ENCODE assay signal across 24 mouse cellular contexts in the genomic region with DNA sequence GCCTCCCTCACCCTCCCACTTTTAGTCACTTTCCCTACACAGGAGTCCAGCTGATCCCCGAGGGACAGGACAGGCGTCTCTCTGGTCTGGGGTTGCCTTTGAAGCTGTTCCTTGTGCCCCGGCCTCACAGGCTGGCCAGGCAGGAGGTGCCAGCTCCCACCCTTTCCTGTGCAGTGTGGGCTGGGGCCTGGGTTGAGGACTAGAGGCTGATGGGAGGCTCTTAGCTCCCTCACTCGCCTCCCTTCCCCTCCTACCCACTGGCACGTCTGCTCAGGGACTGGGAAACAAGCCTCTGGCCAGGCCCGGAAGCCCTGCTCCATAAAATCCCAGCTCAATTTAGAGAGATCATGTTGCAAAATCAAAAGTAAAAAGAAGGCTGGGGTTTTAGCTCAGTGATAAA. TPM values are rescaled to one million over a fixed set of nuclear protein-coding genes. Genes with fewer than 3 reads are reported as not detected.
DNase-seq lines count a peak whose midpoint lies in the region; ATAC-seq lines count a peak whose summit lies in the region.
"Had no signal": no experiment of that assay in that cellular context is flagged by ENCODE, and none has a peak within 500 bp of the region (broad histone marks: within the 10 kb centered on the region; RNA-seq: fewer than 3 reads in every experiment).

No protein-coding gene starts in this region.

- intact Hi-C loops in gastrocnemius, postnatal 14 days (cut with DNase I; ENCODE audit: low total_unique reads) = no loop called here

- H3K4me2 ChIP-seq in kidney, embryonic 15.5 days = no peak overlapping the region
- H3K4me2 ChIP-seq in embryonic facial prominence, embryonic 12.5 days (replicated peaks) = no peak overlapping the region
- H3K4me2 ChIP-seq in limb, embryonic 15.5 days = no peak overlapping the region
- H3K4me2 ChIP-seq: liver, embryonic 15.5 days; neural tube, embryonic 13.5 days had no signal

- 0 out of 2 replicates have a peak, but pooled peaks cover 7% of the 10 kb centered on the region for H3K9me3 ChIP-seq in kidney, embryonic 15.5 days (replicated peaks)
- H3K9me3 ChIP-seq in embryonic facial prominence, embryonic 12.5 days = peaks cover 8% of the 10 kb centered on the region; the same call in 1 of the 2 replicates
- H3K9me3 ChIP-seq in limb, embryonic 15.5 days = no peaks in the 10 kb centered on the region
- H3K9me3 ChIP-seq: liver, embryonic 15.5 days had no signal

- H3K27ac ChIP-seq in kidney, embryonic 15.5 days = peak overlapping the region; percentile 45; the same call in 1 of the 2 replicates
- H3K27ac ChIP-seq in embryonic facial prominence, embryonic 12.5 days = 0 out of 2 replicates have a peak overlapping the region, but pooled peaks have one; percentile 23
- 0 out of 2 replicates have a peak overlapping the region, but pooled peaks have one; percentile 61 for H3K27ac ChIP-seq in limb, embryonic 15.5 days
- H3K27ac ChIP-seq: liver, embryonic 15.5 days; neural tube, embryonic 13.5 days had no signal

- H3K27me3 ChIP-seq in kidney, embryonic 15.5 days = no peaks in the 10 kb centered on the region
- no peaks in the 10 kb centered on the region for H3K27me3 ChIP-seq in embryonic facial prominence, embryonic 12.5 days
- H3K27me3 ChIP-seq in limb, embryonic 15.5 days = no peaks in the 10 kb centered on the region
- H3K27me3 ChIP-seq: liver, embryonic 15.5 days; neural tube, embryonic 13.5 days had no signal

- no peaks in the 10 kb centered on the region for H3K36me3 ChIP-seq in kidney, embryonic 15.5 days
- no peaks in the 10 kb centered on the region for H3K36me3 ChIP-seq in embryonic facial prominence, embryonic 12.5 days
- H3K36me3 ChIP-seq in limb, embryonic 15.5 days = no peaks in the 10 kb centered on the region; the same call in 1 of the 2 replicates
- H3K36me3 ChIP-seq: liver, embryonic 15.5 days; neural tube, embryonic 13.5 days had no signal

- no peak overlapping the region for H3K9ac ChIP-seq in kidney, embryonic 15.5 days
- no peak overlapping the region for H3K9ac ChIP-seq in embryonic facial prominence, embryonic 12.5 days
- H3K9ac ChIP-seq in limb, embryonic 15.5 days = no peak overlapping the region
- H3K9ac ChIP-seq: liver, embryonic 15.5 days; neural tube, embryonic 13.5 days had no signal

- H3K4me3 ChIP-seq in kidney, embryonic 15.5 days (replicated peaks) = no peak overlapping the region
- no peak overlapping the region for H3K4me3 ChIP-seq in embryonic facial prominence, embryonic 12.5 days
- H3K4me3 ChIP-seq in limb, embryonic 15.5 days = no peak overlapping the region
- H3K4me3 ChIP-seq: liver, embryonic 15.5 days; neural tube, embryonic 13.5 days had no signal

- 19% methylated on average over 6 of the region's 6 CpGs for whole genome bisulfite sequencing in kidney, embryonic 15.5 days
- 36% methylated on average over 6 of the region's 6 CpGs for WGBS in embryonic facial prominence, embryonic 12.5 days
- 15% methylated on average over 6 of the region's 6 CpGs for WGBS in limb, embryonic 15.5 days

- DNase-seq in gastrocnemius, postnatal 14 days = peak; percentile 55
- no peak for DNase-seq in gastrocnemius, adult 8-10 months (ENCODE audit: low spot score in 2 of 2)
- no peak for DNase-seq in kidney, postnatal 4 days
- DNase-seq: adrenal gland, postnatal 36 days; cerebellum, adult 8-10 months; kidney, postnatal 10 days; midbrain, embryonic 14.5 days; thymus, postnatal 25 days had no signal

- H3K4me1 ChIP-seq in kidney, embryonic 15.5 days = peaks cover 15% of the 10 kb centered on the region
- no peaks in the 10 kb centered on the region for H3K4me1 ChIP-seq in embryonic facial prominence, embryonic 12.5 days
- peaks cover 14% of the 10 kb centered on the region for H3K4me1 ChIP-seq in limb, embryonic 15.5 days
- H3K4me1 ChIP-seq: neural tube, embryonic 13.5 days had no signal

- ATAC-seq in kidney, embryonic 15.5 days (replicated peaks; ENCODE audit: low FRiP score) = peak; percentile 56
- ATAC-seq in embryonic facial prominence, embryonic 12.5 days (ENCODE audit: insufficient number of reproducible peaks, insufficient read depth, low FRiP score, low TSS enrichment) = no peak
- ATAC-seq in limb, embryonic 15.5 days (ENCODE audit: insufficient number of reproducible peaks, low FRiP score, low TSS enrichment, low read depth) = no peak
- no peak for ATAC-seq in cerebellum, adult (ENCODE audit: insufficient number of reproducible peaks, low FRiP score, low TSS enrichment)
- ATAC-seq: forebrain, embryonic 16.5 days had no signal

RNA-seq across cellular contexts. Expression of a gene that starts 36.8 kb away (rescaled TPM):
- total RNA-seq in gastrocnemius, postnatal 14 days (2021) = 10 to 100 TPM; 60.0 to 66.0 TPM
- 100 to 1,000 TPM; 102 to 107 (median 103) TPM for total RNA-seq in gastrocnemius, adult 8-10 months (2022)
- polyA plus RNA-seq in kidney, embryonic 15.5 days (2015; fragmentation: Nextera tagmentation; extraction: Ambion mirVana) = 13.4 and 15.2 TPM in 2 replicates
- polyA plus RNA-seq in embryonic facial prominence, embryonic 12.5 days (2016; fragmentation: Nextera tagmentation; extraction: Ambion mirVana) = 5.2 and 6.0 TPM in 2 replicates
- polyA plus RNA-seq in limb, embryonic 15.5 days (2015; fragmentation: Nextera tagmentation; extraction: Ambion mirVana) = 13.0 and 14.1 TPM in 2 replicates

RNA-seq across cellular contexts. Expression of a gene that starts 47.0 kb away (rescaled TPM):
- total RNA-seq in gastrocnemius, postnatal 14 days (2021) = not detected
- total RNA-seq in gastrocnemius, adult 8-10 months (2022) = not detected
- polyA plus RNA-seq in kidney, embryonic 15.5 days (2015; fragmentation: Nextera tagmentation; extraction: Ambion mirVana) = 0.14 TPM in 1 of 2 replicates, not detected in the other
- not detected in 2 replicates for polyA plus RNA-seq in embryonic facial prominence, embryonic 12.5 days (2016; fragmentation: Nextera tagmentation; extraction: Ambion mirVana)
- polyA plus RNA-seq in limb, embryonic 15.5 days (2015; fragmentation: Nextera tagmentation; extraction: Ambion mirVana) = 0.10 and 0.16 TPM in 2 replicates
- total RNA-seq: adrenal gland, postnatal 36 days; common myeloid progenitor, adult 5-6 weeks; granulocyte monocyte progenitor cell, adult 5-6 weeks; layer of hippocampus, adult 8-10 months; left cerebral cortex, adult 18-20 months; left cerebral cortex, postnatal 36 days; megakaryocyte progenitor cell, adult 5-6 weeks; MEL had no signal
- polyA plus RNA-seq: embryonic facial prominence, embryonic 14.5 days; forebrain, embryonic 16.5 days; hindbrain, embryonic 11.5 days; liver, embryonic 15.5 days; midbrain, embryonic 14.5 days; neural tube, embryonic 13.5 days had no signal
